8 mouse cellular contexts compared by ENCODE assay signal in genomic region chr1:58423371-58424248, GRCm38 (mm10). TPM values are rescaled to one million over a fixed set of nuclear protein-coding genes. Genes with fewer than 3 reads are reported as not detected.
DNase-seq lines count a peak whose midpoint lies in the region; ATAC-seq and TF ChIP-seq lines count a peak whose summit lies in the region.

Gene Clk1 (minus strand): TSS chr1:58424066.

- ATAC-seq in Patski, result peak; percentile 49
- ATAC-seq in hindbrain, embryonic 13.5 days (ENCODE audit: low FRiP score), result peak; percentile 96

- in situ Hi-C loops in Patski (cut with MboI; ENCODE audit: low pct_unique_long_range_greater_than_20kb), result loop anchor here (25.0 kb wide), 1 partner anchor 1011 kb away; the partner anchor contains the start of genes Maip1 and Tyw5

- under 1% methylated on average over 79 of the region's 79 CpGs for WGBS in hindbrain, embryonic 13.5 days

- H3K9ac ChIP-seq in hindbrain, embryonic 13.5 days, result peak within 1 kb of the TSS; percentile 100

- H3K4me2 ChIP-seq in hindbrain, embryonic 13.5 days, result peak within 1 kb of the TSS; percentile 78

- CTCF ChIA-PET in Patski (lab: Charles Lee), result interaction anchor here (1.0 kb wide), 1 partner anchor 29 kb away, joined by 3 read pairs; no protein-coding TSS in a partner anchor

- no peaks in the 10 kb centered on the region for H3K9me3 ChIP-seq in hindbrain, embryonic 13.5 days

- H3K36me3 ChIP-seq in hindbrain, embryonic 13.5 days, result peaks cover 23% of the 10 kb centered on the region

- POLR2A ChIA-PET in Patski (lab: Charles Lee), result interaction anchor here (0.9 to 1.7 kb wide), 5 partner anchors 11 to 31 kb away, joined by 3 to 5 read pairs (median 4); partner anchors contain the start of genes Bzw1 and Nif3l1

- peaks cover 25% of the 10 kb centered on the region for H3K4me1 ChIP-seq in hindbrain, embryonic 13.5 days (replicated peaks)

- no peak for TF ChIP-seq CTCF in Patski (IDR thresholded peaks at IDR 0.05)

- no peak for DNase-seq in Patski (ENCODE audit: low read depth, low spot score)
- peak; percentile 99 to 100 for DNase-seq in cerebellum, postnatal 14 days
- peak; percentile 94 to 97 for DNase-seq in frontal cortex, postnatal 14 days (ENCODE audit: low spot score in 2 of 2)
- DNase-seq in layer of hippocampus, postnatal 36 days, result peak; percentile 95 to 97
- peak; percentile 98 for DNase-seq in lung, postnatal 36 days
- DNase-seq in retina, postnatal 1 day, result peak; percentile 95
- DNase-seq in urinary bladder, adult 18-20 months (ENCODE audit: low spot score in 2 of 2), result peak; percentile 96 to 99

- peak within 1 kb of the TSS; percentile 100 for H3K27ac ChIP-seq in hindbrain, embryonic 13.5 days

- no peaks in the 10 kb centered on the region for H3K27me3 ChIP-seq in Patski
- no peaks in the 10 kb centered on the region for H3K27me3 ChIP-seq in hindbrain, embryonic 13.5 days

- peak within 1 kb of the TSS; percentile 100 for H3K4me3 ChIP-seq in hindbrain, embryonic 13.5 days

RNA-seq across cellular contexts. Expression of gene Clk1, which starts in this region (rescaled TPM):
- 109 TPM for polyA plus RNA-seq in Patski (2021)
- polyA plus RNA-seq in hindbrain, embryonic 13.5 days (2015; fragmentation: Nextera tagmentation; extraction: Ambion mirVana), result 174 and 180 TPM in 2 replicates
- 100 to 1,000 TPM; 167 to 174 TPM for total RNA-seq in layer of hippocampus, postnatal 36 days (2021)
